Mouse (Mus musculus): ENCODE data around the gene Cyren.

GRCm38 (mm10) chr6:34870724-34871123 lies 7.1 kb downstream of the Cyren start:
- TF ChIP-seq GATA1 (IDR thresholded peaks at IDR 0.05; ENCODE audit: low read length) = no peak
- TF ChIP-seq TAL1 (IDR thresholded peaks at IDR 0.05; ENCODE audit: low read length) = no peak
